Mouse (Mus musculus) spleen, adult 2 months (tissue): ENCODE data around the gene Cdca4.
"Not testable (repeated sequence)": the region's sequence is repeated elsewhere in the genome, so short reads cannot be mapped to it uniquely, and the experiment has no call there.

Experiments used
- CTCF ChIP-seq: fragments of 200-500 bp; IDR thresholded peaks from 2 replicates; pipeline ENCODE4 v1.5.1; 2011; ENCODE audit warnings: mild to moderate bottlenecking, inconsistent platforms; ENCODE audit not compliant: insufficient read depth, insufficient read length, insufficient replicate concordance; ENCODE audit errors: extremely low read depth
- POLR2A ChIP-seq: fragments of 200-500 bp; IDR thresholded peaks from 2 replicates; pipeline ENCODE4 v1.6.1; 2011; ENCODE audit warnings: low read depth, low read length, inconsistent platforms

- TF ChIP-seq CTCF, POLR2A: not testable (repeated sequence)
Measured at GRCm38 (mm10) chr12:112816866-112817265, 12.4 kb downstream of the Cdca4 start.
